Mouse (Mus musculus): ENCODE results near the gene Cisd1.
"Not testable (repeated sequence)": the region's sequence is repeated elsewhere in the genome, so short reads cannot be mapped to it uniquely, and the experiment has no call there.

Cisd1 gene

DNA sequence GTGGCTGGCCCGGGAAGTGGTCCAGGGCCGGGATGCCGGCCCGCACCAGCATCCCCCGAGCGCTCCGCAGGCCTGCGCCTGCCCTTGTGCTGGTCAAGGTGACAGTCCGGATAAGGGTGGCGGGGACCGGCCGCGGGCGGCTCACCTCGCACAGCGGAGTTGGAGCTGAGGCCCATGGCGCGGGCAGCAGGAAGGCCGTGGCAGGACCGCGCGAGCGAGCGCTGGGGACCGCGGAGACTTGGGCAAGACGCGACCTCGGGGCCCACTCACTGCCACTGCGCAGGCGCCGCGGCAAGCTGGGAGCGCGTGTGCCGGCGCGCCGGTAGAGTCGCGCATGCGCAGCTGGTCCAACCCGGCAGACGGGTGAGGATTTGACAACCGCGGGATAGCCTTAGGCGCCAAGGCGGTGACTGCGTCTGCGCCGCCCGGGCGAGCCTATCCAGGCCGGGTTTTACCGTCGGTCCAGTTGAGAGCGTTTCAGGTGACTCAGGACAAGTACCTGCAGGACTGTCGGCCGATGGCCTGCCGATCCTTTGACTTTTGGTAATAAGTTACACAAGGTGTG lies at the start of gene Cisd1:
TSS of gene Cisd1 (minus strand) at position 376 of the 565 bp plus-strand sequence.
- ChIA-PET POLR2A (interaction anchor here (0.6 to 4.8 kb wide), 23 partner anchors 8 to 89 kb away, joined by 3 to 40 read pairs (median 4); no protein-coding TSS in a partner anchor), CTCF (interaction anchor here in 3 of 4 experiments (0.6 to 1.6 kb wide), 5 partner anchors 12 to 38 kb away, joined by 3 to 4 read pairs (median 4); no protein-coding TSS in a partner anchor)

DNA sequence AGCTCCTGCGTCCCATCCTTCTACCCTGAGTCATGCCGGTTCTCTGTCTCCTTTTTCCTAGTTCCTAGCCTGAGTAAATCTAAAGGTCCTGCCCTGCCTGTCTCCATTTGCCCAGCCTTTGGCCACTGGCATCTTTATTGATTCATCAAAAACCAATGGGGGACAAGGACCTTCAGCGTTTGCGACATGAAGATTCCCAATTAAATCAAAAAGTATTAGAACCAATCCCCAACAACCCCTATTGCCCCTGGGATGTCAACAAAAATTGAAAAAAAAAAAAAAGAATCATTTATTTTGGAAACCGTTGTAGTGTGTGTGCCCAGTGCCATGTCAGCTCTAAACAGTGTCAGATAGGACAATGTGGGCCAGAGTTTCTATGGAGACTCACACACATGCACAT lies 44.6 kb upstream of the Cisd1 start:
- POLR2A ChIA-PET: interaction anchor here in 1 of 4 experiments (1.0 kb wide), 1 partner anchor 11 kb away, joined by 3 read pairs; no protein-coding TSS in a partner anchor
- CTCF ChIA-PET: interaction anchor here in 1 of 4 experiments (0.7 to 1.6 kb wide), 2 partner anchors 163 to 1714 kb away, joined by 4 to 5 read pairs; no protein-coding TSS in a partner anchor

DNA sequence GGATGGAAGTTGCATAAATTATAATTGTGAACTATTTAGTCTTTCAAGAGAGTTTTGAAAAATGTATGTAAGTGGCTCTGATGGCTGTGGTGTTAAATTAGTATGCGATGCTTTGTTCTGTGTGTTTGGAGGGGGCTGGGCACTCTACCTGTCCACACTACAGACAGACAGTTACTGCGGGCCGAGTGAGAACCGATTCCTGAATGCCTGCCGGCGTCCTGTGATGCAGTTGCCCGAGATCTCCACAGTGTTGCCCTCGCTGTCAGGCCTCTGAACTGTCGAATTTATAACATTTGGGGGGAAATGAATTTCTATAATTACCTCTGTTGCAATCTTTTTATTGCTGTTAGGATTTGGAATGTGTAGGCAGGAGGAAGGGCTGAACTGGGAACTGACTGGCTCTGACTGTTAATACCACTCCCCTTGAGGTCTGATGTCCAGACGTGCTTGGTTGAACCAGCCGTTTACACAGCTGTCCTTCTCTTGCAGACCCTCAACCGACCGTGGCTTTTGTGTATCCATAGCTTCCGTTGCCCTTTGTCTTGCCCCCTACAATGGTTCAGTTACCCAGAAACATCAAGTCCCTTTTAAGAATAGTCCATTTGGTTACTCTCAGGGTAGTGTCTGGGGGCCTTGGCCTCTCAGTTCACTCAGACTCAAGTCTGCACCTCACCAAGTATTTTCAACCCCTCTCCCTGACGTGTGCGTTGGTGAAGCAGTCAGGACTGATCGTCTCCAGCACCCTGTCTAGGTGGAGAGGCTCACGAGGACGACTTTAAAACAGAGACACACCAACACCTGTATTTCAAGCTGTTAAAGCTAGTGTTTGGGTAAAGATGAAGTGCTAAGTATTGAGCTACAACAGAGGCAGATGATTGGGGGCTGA lies 39.6 kb upstream of the Cisd1 start:
- CTCF ChIA-PET: no interaction called here
- POLR2A ChIA-PET: interaction anchor here in 1 of 4 experiments (0.9 kb wide), 1 partner anchor 60 kb away, joined by 3 read pairs; no protein-coding TSS in a partner anchor

DNA sequence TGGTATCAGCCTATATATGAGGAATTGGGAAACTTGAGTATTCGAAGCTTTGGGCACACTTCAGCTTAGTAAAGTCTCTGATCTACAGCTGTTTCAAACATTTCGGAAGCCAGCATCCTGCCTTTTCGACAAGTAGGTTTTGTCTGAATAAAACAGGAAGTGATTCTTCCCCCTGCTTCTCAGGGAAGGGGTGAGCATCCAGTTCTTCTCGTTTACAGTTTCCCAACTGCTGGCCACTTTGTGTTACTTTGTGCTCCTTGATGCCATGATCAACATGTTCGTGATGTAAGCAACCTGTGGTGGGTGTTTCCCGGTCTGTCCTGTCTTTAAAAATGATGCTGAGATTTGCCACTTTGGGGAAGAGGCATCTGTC lies 38.8 kb upstream of the Cisd1 start:
- CTCF ChIA-PET, POLR2A ChIA-PET: not testable (repeated sequence)

DNA sequence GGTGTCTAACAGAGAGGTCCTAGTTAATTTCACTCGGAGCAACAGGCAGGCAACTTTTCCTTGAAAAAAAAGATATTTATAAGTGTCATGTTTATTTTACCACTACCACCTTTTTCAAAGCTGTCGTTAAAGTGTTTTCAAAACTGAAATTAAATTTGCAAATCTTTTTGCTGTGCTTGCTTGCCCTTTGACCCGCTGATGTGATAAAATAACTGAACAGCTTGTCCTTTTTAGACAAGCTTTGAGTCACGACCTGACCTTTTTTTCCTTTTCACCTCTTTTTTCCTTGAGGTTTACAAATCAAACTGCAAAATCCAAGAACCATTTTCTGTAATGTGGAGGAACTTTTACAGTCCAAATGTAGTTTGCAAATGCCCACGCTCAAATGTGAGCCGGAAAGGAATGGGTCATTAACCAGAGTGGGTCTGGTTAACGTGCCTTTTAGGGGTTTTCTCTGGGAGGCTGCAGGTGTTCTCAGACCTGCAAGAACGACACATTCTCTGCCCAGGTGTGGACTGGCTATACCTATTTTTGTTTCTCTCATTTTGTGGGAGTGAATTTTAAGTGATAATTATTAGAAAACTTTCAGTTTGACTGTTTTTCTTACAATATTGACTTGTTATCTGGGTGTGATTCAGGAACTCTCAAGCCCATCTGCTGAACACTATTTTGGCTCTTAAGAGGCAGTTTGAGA lies 38.3 kb upstream of the Cisd1 start:
- CTCF ChIA-PET: no interaction called here

DNA sequence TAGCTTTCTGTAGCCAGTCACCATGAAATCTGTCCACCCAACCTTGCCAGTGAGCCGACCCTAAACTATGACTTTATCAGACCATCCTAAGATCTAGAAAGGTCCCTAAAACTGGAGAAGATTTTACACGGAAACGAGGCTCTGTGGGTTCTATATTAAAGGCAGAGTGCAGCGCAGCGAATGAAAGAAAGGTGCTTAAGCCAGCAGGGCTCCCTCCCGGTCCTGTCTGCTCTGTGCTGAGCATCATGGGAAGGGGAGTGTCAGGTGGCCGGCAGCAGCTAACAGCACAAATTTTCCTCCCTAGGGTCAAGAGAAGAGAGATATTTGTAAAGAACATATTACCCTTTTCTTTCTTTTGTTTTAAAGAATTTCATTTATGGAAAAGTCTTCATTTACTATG lies 37.4 kb upstream of the Cisd1 start:
- CTCF ChIA-PET: interaction anchor here in 2 of 4 experiments (0.6 to 1.5 kb wide), 3 partner anchors 41 to 148 kb away, joined by 3 to 6 read pairs (median 3); no protein-coding TSS in a partner anchor
- POLR2A ChIA-PET: interaction anchor here (0.9 to 2.3 kb wide), 11 partner anchors 9 to 43 kb away, joined by 3 to 9 read pairs (median 5); partner anchors contain the start of genes Ipmk (in 3 of the 4) and Cisd1 (in 2 of the 4)

More for the DNA sequence above, 38.3 kb upstream of the Cisd1 start:
- POLR2A ChIA-PET: interaction anchor here in 1 of 4 experiments (1.3 to 2.3 kb wide), 2 partner anchors 17 to 36 kb away, joined by 3 to 7 read pairs; partner anchors contain the start of gene Ipmk

DNA sequence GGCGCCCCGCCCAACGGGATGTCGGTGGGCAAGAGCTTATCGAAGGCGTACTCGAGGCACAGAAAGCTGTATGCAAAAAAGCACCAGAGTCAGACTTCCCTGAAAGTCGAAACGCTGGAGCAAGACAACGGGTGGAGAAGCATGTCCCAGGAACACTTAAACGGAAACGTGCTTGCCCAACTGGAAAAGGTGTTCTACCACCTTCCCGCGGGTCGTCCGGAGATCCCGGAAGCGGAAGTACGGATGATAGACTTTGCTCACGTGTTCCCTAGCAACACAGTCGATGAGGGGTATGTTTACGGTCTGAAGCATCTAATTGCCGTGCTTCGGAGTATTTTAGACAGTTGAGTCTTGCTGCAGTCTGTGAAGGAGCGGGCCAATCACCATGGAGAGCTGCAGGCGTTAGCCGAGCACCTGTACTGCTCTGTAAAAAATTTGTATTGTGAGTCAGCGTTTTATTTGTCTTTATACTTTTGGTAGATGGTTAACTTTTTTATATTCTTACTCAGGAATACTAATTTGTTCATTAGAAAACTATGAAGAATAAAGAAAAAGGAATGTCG lies 36.8 kb upstream of the Cisd1 start:
- POLR2A ChIA-PET: interaction anchor here (0.9 to 2.3 kb wide), 12 partner anchors 9 to 98 kb away, joined by 3 to 9 read pairs (median 4); partner anchors contain the start of genes Ipmk (in 3 of the 4) and Cisd1 (in 2 of the 4)
- CTCF ChIA-PET: interaction anchor here in 2 of 4 experiments (0.6 to 1.5 kb wide), 4 partner anchors 12 to 148 kb away, joined by 3 to 6 read pairs (median 4); no protein-coding TSS in a partner anchor

DNA sequence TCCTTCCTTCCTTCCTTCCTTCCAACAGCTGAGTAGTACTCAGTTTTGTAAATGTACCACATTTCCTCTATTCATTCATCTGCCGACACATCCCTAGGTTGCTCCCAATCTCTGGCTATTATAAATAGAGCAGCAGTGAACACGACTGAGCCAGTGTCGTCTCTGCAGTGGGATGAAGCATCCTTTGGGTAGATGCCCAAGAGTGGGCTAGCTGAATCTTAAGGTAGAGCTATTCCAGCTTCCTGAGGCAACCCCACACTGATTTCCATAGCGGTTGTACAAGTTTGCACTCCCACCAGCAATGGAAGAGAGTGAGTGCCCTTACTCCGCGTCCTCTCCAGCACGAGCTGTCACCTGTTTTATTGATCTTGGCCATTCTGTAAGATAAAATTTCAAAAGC lies 35.7 kb upstream of the Cisd1 start:
- POLR2A ChIA-PET: interaction anchor here in 2 of 4 experiments (0.6 to 1.7 kb wide), 5 partner anchors 11 to 32 kb away, joined by 3 to 5 read pairs (median 4); partner anchors contain the start of gene Ipmk (in 1 of the 2)
- CTCF ChIA-PET: interaction anchor here in 2 of 4 experiments (0.7 to 1.1 kb wide), 2 partner anchors 22 to 74 kb away, joined by 3 read pairs; no protein-coding TSS in a partner anchor

DNA sequence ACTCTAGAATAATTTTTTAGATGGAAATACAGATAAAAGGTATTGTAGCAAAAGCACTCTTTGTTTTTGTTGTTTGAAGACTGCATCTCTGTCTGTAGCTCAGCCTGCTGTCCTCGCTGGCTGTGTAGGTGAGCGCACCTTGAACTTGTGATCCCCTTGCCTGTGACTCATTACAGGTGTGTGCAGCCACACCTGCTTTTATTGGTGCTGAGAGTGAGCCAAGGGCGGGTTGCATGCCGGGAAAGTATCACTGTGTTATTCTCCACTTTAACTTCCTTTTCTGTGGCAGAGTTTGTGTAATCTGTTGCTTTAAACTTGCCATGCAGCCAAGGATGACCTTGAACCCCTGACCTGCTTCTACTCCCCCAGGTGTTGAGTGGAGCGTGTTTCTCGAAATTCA lies 31.3 kb upstream of the Cisd1 start:
- ChIA-PET POLR2A (interaction anchor here in 2 of 4 experiments (1.7 to 3.9 kb wide), 2 partner anchors 29 to 30 kb away, joined by 5 to 16 read pairs; partner anchors contain the start of gene Ipmk (in 1 of the 2)), CTCF (no interaction called here)

DNA sequence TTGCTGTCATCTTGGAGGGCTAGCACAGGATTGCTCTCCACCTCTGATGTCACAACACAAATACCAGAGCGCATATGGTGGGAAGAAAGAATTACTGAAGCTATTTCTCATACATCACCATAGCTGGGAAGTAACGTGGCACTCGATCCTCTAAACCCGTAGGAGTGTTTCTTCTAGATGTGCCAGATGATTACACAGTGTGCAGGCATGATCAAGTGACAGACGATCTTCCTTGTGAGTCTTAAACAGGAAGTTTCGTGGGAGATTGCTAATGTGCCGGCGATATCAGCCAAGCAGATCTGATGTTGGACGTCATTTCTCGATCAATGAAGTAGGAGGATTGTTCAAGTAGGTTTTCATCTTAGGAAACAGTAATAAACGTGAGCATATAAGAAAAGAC lies 29.0 kb upstream of the Cisd1 start:
- POLR2A ChIA-PET: interaction anchor here in 1 of 4 experiments (1.1 to 1.4 kb wide), 4 partner anchors 8 to 32 kb away, joined by 3 to 5 read pairs (median 4); partner anchors contain the start of gene Cisd1
- CTCF ChIA-PET: interaction anchor here in 1 of 4 experiments (1.1 kb wide), 1 partner anchor 47 kb away, joined by 3 read pairs; no protein-coding TSS in a partner anchor

DNA sequence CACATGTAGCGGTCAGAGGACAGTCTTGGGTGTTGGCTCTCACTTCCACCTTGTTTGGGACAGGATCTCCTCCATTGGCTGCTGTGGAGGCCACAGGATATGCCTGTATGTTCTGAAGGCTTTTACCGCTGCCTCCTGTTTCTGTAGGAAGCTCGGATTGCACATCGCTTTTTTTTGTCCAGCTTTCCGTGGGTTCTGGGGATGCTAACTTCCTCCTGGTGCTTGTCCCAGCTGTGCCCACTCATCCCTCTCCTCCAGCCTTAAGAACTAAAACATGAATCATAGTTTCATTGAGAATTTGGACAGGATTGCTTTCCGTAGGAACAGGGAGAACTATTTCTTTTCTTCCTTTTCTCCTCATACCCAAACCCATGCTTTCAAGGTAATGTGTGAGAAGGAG lies 27.1 kb upstream of the Cisd1 start:
- ChIA-PET CTCF (interaction anchor here in 1 of 4 experiments (0.9 kb wide), 1 partner anchor 70 kb away, joined by 3 read pairs; no protein-coding TSS in a partner anchor), POLR2A (interaction anchor here in 1 of 4 experiments (1.9 kb wide), 1 partner anchor 24 kb away, joined by 8 read pairs; the partner anchor contains the start of gene Ipmk)

DNA sequence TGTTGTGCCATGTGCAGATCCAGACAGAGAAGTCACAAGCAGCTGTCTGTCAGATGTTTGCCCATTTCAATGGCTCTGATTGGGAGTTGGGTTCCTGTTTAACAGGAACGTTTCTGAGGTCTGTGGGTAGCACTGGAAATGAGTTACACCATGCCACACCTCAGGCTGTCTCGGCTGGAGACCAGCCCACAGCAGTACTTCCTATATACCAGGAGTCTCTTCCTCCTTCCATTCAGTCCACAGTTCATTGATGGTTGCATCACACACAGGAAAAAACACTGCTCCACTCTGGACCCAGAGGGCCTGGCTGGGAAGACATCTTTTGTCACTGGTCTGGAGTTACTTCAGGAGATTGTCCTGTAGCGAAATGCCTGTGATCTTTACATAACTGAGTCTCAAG lies 24.7 kb upstream of the Cisd1 start:
- CTCF ChIA-PET: interaction anchor here in 2 of 4 experiments (0.7 to 1.0 kb wide), 3 partner anchors 12 to 1643 kb away, joined by 3 to 6 read pairs (median 5); no protein-coding TSS in a partner anchor
- POLR2A ChIA-PET: interaction anchor here in 2 of 4 experiments (0.9 to 1.2 kb wide), 3 partner anchors 10 to 24 kb away, joined by 3 to 4 read pairs (median 3); partner anchors contain the start of gene Ipmk (in 1 of the 2)

DNA sequence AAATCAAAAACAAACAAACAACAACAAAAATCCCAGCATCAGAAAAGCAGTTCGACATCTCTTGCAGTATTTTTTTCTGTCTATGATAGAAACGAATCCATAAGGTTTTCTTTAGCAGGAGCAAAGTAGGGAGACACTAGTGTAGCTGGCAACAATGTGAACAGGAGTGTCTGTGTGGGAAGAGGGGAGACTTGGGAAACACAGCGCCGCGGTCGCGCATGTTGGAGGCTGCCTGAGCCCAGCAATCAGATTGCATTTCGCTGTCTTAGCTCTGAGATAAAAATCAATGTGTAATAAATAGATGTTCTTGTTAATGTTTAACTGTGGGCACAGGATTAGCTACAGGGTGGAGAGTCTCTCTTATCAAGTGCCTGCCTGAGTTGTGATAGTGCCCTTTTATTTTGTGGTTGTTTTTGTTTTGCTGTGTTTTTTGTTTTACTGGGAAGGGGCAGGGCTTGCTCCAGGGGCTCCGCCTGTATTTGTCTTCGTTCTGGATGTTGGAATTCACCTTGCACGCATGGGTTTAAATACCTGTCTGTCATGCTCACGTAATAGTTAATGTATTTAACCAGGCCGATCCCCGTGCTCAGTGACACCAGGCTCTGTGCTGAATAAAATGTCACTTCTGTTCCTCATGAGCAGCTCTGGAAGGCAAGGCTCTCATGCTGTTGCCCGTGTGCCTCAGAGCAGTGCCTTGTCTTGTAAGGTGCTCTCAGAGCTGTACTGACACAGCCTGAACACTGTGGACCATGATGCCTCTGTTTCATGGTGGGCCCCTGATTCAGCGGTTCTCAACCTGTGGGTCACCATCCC lies 23.6 kb upstream of the Cisd1 start:
- ChIA-PET CTCF (interaction anchor here in 1 of 4 experiments (0.6 to 1.2 kb wide), 2 partner anchors 19 to 66 kb away, joined by 3 read pairs; no protein-coding TSS in a partner anchor), POLR2A (interaction anchor here in 2 of 4 experiments (1.2 to 1.4 kb wide), 2 partner anchors 11 to 20 kb away, joined by 4 to 6 read pairs; partner anchors contain the start of gene Ipmk (in 1 of the 2))

DNA sequence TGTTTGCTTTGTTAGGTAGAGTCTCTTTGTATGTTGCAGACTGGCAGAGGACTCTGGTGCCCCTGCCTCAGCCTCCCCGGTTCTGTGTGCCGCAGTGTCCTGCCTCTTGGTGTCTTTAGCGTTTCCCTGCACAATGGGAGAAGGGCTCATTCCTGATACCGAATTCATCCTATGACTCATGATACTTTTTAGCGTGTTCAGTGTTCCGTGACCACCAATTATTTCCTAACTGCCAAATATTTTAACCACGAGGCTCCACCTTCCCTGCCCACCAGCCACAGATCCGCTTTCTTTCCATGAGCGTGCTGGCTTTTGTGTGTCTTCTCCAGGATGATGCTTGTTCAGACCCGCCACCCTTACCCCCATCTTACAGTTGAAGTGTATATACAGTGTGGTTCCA lies 19.1 kb upstream of the Cisd1 start:
- CTCF ChIA-PET: no interaction called here
- POLR2A ChIA-PET: interaction anchor here in 2 of 4 experiments (1.4 to 4.7 kb wide), 3 partner anchors 16 to 18 kb away, joined by 3 to 40 read pairs (median 5); partner anchors contain the start of genes Ipmk (in 2 of the 2) and Cisd1 (in 1 of the 2)

DNA sequence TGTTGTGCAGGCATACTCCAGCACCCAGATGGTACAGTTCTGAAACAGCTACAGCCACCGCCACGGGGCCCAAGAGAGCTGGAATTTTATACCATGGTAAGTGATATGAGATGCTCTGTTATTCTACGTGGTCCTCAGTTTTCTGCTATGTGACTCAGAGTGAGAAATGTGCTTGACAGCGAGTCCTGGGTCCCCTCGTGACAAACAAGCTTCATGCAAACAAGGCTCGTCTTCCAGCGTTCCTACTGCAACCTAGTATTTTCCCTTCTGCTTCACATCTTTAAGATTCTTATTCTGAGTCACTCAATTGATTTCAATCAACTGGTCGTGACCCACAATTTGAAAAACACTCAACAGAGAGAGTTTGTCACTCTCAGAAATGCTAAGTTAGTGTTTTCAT lies 18.7 kb upstream of the Cisd1 start:
- POLR2A ChIA-PET: interaction anchor here in 2 of 4 experiments (1.4 to 4.7 kb wide), 3 partner anchors 16 to 18 kb away, joined by 3 to 40 read pairs (median 5); partner anchors contain the start of genes Ipmk (in 2 of the 2) and Cisd1 (in 1 of the 2)

DNA sequence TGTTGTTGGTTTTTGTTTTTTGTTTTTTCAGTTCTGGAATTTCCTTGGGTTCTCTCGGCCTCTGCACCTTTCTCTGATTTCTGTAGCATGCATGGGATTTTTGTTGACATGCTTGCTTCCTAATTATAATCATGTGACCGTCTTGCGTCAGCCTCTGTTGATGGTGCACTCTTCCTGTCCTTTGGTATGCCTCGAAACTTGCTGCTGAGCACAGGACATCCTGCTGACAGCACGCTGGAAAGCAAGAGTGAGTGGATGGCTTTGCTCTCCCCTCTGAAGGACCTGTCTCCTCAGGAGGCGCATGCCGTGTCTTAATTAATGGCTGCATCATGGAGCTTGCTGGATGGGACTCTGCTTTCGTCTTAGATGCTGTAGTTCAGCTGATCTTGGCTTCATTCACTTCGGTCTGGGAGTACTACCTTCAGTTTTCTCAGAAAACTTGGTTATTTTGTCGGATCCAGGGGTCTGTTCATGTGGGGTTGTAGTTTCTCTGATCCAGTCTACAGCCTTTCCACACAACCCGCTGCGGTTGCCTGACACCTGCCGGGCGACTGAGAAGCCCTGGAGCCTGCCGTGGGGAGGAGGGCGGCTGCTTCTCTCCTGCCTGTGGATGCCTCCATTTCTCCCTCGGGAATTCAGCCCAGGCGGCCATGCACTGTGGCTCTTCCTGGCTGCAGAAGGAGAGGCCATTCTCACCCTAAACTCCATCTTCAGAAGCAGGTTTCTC lies 17.2 kb upstream of the Cisd1 start:
- POLR2A ChIA-PET: interaction anchor here in 2 of 4 experiments (1.0 to 4.7 kb wide), 5 partner anchors 11 to 19 kb away, joined by 3 to 40 read pairs (median 17); partner anchors contain the start of genes Cisd1 (in 2 of the 2) and Ipmk (in 2 of the 2)
- CTCF ChIA-PET: interaction anchor here in 2 of 4 experiments (0.5 to 1.5 kb wide), 2 partner anchors 35 to 398 kb away, joined by 3 to 4 read pairs; no protein-coding TSS in a partner anchor

More for the DNA sequence above, 18.7 kb upstream of the Cisd1 start:
- CTCF ChIA-PET: no interaction called here
